Mouse (Mus musculus): ENCODE data around the gene Fbxl13. TPM values are rescaled to one million over a fixed set of nuclear protein-coding genes. Genes with fewer than 3 reads are reported as not detected.
A peak's percentile ranks its signal among the peaks of the same experiment; 100 is the strongest.

Gene Fbxl13
- polyA plus RNA-seq, 1 experiment, result not detected

DNA sequence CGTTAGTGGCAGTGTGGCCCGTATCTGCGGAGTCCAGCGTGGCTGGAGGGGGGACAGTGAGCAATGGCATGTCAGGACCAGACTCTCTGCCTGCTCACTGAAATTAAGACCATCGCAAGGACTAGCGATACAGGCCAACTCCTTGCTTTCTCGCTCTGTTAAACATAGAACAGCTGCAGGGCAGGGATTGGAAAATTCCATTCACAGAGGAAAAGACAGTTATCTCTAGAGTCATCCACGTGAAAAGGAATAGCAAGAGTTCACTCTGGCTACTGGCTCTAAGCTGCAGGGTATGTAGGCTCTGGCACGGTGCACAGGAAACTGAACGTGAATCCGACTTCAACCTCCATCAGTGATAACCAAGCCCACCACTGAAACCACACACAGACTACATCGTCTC is 29.6 kb upstream of the Fbxl13 start:
- Histone ChIP-seq H3K27ac (ENCODE audit: insufficient read depth, low read length) (no peak overlapping the region), H3K27me3 (ENCODE audit: control insufficient read depth, insufficient read depth, low read length, poor library complexity, severe bottlenecking) (no peaks in the 10 kb centered on the region), H3K36me3 (ENCODE audit: control insufficient read depth, insufficient read depth, low read length, poor library complexity, severe bottlenecking) (no peaks in the 10 kb centered on the region), H3K4me1 (ENCODE audit: control insufficient read depth, insufficient read depth, low read length) (peaks cover 3% of the 10 kb centered on the region), H3K9me3 (replicated peaks; ENCODE audit: control insufficient read depth, insufficient read depth, low read length, poor library complexity, severe bottlenecking) (no peaks in the 10 kb centered on the region), H3K4me3 (ENCODE audit: low read depth, low read length) (peak overlapping the region; percentile 25), H3K9ac (ENCODE audit: low read depth, poor library complexity, severe bottlenecking) (no peak overlapping the region)
- TF ChIP-seq CTCF (IDR thresholded peaks at IDR 0.05; ENCODE audit: low read depth, low read length) (no peak), POLR2A (IDR thresholded peaks at IDR 0.05; ENCODE audit: insufficient read depth, low read length) (no peak), EP300 (IDR thresholded peaks at IDR 0.05; ENCODE audit: insufficient read depth, low read depth, low read length) (no peak)

DNA sequence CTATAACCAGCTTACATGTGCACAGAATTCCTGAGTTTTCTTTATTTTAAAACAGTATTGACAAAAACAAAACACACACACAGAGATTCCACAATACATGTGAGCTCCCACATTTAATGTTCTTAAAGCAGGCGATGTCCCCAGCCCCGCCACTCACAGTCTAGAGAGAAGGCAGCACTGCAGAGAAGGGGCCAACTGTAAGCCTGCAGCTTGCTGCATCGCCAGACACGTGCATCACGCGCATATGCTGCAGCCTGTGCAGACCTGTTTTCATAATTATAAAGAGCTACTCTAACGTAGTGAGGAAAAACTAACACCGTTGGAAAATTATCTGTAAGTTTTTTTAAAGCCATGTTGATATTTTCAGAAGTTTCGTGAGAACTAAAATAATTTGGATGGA is 28.3 kb upstream of the Fbxl13 start:
- TF ChIP-seq CTCF (IDR thresholded peaks at IDR 0.05; ENCODE audit: low read depth, low read length) (no peak), EP300 (IDR thresholded peaks at IDR 0.05; ENCODE audit: insufficient read depth, low read depth, low read length) (no peak), POLR2A (IDR thresholded peaks at IDR 0.05; ENCODE audit: insufficient read depth, low read length) (no peak)
- H3K27me3 ChIP-seq (ENCODE audit: control insufficient read depth, insufficient read depth, low read length, poor library complexity, severe bottlenecking), result no peaks in the 10 kb centered on the region
- H3K4me1 ChIP-seq (ENCODE audit: control insufficient read depth, insufficient read depth, low read length), result peaks cover 3% of the 10 kb centered on the region
- no peak overlapping the region for H3K4me3 ChIP-seq (ENCODE audit: low read depth, low read length)
- H3K9me3 ChIP-seq (replicated peaks; ENCODE audit: control insufficient read depth, insufficient read depth, low read length, poor library complexity, severe bottlenecking), result no peaks in the 10 kb centered on the region
- H3K36me3 ChIP-seq (ENCODE audit: control insufficient read depth, insufficient read depth, low read length, poor library complexity, severe bottlenecking), result no peaks in the 10 kb centered on the region
- no peak overlapping the region for H3K27ac ChIP-seq (ENCODE audit: insufficient read depth, low read length)
- H3K9ac ChIP-seq (ENCODE audit: low read depth, poor library complexity, severe bottlenecking), result no peak overlapping the region

DNA sequence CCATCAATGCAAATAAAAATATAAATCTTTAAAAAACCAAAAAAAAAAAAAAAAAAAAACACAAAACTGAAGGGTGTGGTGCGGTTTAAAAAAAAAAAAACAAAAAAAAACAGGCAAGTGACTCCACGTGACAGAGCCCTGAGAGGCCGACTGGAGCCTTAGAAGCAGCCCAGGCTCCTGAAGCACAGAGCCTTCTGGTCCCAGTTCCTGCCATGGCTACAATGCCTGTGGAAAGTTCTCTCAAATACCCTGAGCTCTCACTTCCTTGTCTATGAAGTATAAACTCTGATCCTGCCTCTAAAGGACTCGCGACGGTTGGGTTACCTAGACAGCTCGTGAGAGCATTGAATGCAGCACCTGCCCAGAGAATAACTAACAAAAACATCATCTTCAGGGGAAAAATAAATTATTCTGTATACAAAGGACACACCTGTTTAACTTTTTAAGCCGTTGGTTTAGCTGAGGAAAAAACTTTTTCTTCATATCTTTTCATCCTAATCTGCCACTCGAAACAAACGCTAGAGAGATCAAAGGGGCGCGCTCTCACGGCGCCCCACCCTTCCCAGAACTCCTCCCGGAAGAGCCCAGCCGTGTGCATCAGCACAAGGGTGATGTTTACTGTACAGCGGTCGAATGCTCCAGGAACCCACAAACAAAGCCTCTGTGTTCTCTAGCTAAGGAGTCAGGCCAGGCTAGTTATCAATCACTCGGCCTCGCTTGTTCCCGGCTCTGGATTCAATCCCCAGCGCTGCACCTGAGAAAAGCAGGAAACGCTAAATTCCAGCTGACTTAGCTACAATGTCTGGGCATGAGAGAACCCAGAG is 27.6 kb upstream of the Fbxl13 start:
- Histone ChIP-seq H3K9me3 (replicated peaks; ENCODE audit: control insufficient read depth, insufficient read depth, low read length, poor library complexity, severe bottlenecking) (no peaks in the 10 kb centered on the region), H3K36me3 (ENCODE audit: control insufficient read depth, insufficient read depth, low read length, poor library complexity, severe bottlenecking) (no peaks in the 10 kb centered on the region), H3K4me3 (ENCODE audit: low read depth, low read length) (peak overlapping the region; percentile 43), H3K27ac (ENCODE audit: insufficient read depth, low read length) (peak overlapping the region; percentile 73), H3K27me3 (ENCODE audit: control insufficient read depth, insufficient read depth, low read length, poor library complexity, severe bottlenecking) (no peaks in the 10 kb centered on the region), H3K9ac (ENCODE audit: low read depth, poor library complexity, severe bottlenecking) (peak overlapping the region; percentile 22), H3K4me1 (ENCODE audit: control insufficient read depth, insufficient read depth, low read length) (peaks cover 3% of the 10 kb centered on the region)
- TF ChIP-seq POLR2A (IDR thresholded peaks at IDR 0.05; ENCODE audit: insufficient read depth, low read length) (no peak), EP300 (IDR thresholded peaks at IDR 0.05; ENCODE audit: insufficient read depth, low read depth, low read length) (peak; percentile 48; the same call in 1 of the 2 replicates)

DNA sequence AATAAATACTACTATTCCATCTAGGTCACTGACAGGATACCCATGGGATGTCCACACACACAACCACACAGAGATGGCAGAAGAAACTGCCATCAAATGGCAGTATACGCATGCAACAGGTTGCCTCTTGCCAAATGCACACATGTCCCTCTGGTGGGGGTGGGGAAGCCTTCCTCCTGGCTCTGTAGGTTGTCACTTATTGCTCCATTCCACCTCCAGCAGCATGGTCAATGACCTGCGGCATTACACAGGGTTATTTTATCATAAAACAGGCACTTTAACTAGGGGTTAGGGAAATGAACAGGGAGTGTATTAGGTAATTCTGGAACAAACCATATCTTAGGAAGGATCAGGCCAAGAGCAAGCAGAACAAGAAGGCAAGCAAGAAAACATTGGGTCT is 23.9 kb upstream of the Fbxl13 start:
- Histone ChIP-seq H3K9me3 (replicated peaks; ENCODE audit: control insufficient read depth, insufficient read depth, low read length, poor library complexity, severe bottlenecking) (no peaks in the 10 kb centered on the region), H3K36me3 (ENCODE audit: control insufficient read depth, insufficient read depth, low read length, poor library complexity, severe bottlenecking) (0 out of 2 replicates have a peak, but pooled peaks cover 3% of the 10 kb centered on the region), H3K4me3 (ENCODE audit: low read depth, low read length) (no peak overlapping the region), H3K27me3 (ENCODE audit: control insufficient read depth, insufficient read depth, low read length, poor library complexity, severe bottlenecking) (no peaks in the 10 kb centered on the region), H3K4me1 (ENCODE audit: control insufficient read depth, insufficient read depth, low read length) (peaks cover under 1% of the 10 kb centered on the region), H3K27ac (ENCODE audit: insufficient read depth, low read length) (no peak overlapping the region), H3K9ac (ENCODE audit: low read depth, poor library complexity, severe bottlenecking) (no peak overlapping the region)
- TF ChIP-seq EP300 (IDR thresholded peaks at IDR 0.05; ENCODE audit: insufficient read depth, low read depth, low read length) (no peak), CTCF (IDR thresholded peaks at IDR 0.05; ENCODE audit: low read depth, low read length) (no peak), POLR2A (IDR thresholded peaks at IDR 0.05; ENCODE audit: insufficient read depth, low read length) (no peak)

DNA sequence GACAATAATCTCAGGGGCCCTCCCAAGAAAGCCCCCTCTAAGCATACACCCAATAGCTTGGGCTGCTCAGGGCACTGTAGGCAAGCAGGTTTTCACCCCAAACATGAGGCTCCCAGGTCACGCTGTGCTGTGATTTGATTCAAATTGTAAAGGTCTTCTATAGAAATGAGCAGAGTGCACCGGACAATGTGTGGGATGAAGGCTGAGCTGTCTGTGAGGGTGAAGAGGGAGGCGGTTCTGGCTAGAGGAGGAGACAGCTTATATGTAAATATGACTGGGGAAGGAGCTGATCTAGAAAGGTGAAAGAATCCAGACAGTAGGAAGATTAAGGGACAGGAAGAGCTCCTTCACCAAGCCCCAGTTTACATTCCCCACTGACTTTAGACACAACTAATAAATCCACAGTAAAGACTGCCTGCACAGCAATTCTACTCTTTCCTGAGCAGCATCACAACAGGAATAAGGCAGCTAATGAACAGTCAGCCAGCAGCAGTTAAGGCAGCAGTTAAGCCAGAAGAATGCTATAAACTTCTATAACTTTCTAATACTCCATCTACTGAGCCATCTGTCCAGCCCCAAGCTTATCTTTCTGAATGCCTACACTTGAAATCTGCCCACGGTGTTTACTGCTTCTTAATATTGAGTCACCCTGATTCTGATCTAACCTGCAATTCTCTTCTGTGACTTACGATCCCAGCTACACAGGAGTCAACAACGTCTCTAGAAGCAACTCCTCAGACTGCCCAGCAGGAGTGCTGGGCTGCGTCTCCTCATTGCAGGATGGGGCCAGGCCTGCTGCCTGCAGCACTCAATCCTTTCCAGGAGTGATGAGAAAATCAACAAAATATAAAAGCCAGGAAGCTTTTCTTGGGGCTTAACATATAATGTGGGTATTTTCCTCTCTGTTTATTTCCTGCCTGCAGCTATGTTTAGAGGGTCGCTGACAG is 22.0 kb upstream of the Fbxl13 start:
- no peaks in the 10 kb centered on the region for H3K4me1 ChIP-seq (ENCODE audit: control insufficient read depth, insufficient read depth, low read length)
- H3K9me3 ChIP-seq (replicated peaks; ENCODE audit: control insufficient read depth, insufficient read depth, low read length, poor library complexity, severe bottlenecking), result no peaks in the 10 kb centered on the region
- peaks cover 9% of the 10 kb centered on the region for H3K36me3 ChIP-seq (ENCODE audit: control insufficient read depth, insufficient read depth, low read length, poor library complexity, severe bottlenecking)
- no peak overlapping the region for H3K4me3 ChIP-seq (ENCODE audit: low read depth, low read length)
- no peak overlapping the region for H3K9ac ChIP-seq (ENCODE audit: low read depth, poor library complexity, severe bottlenecking)
- no peak for TF ChIP-seq POLR2A (IDR thresholded peaks at IDR 0.05; ENCODE audit: insufficient read depth, low read length)
- H3K27me3 ChIP-seq (ENCODE audit: control insufficient read depth, insufficient read depth, low read length, poor library complexity, severe bottlenecking), result no peaks in the 10 kb centered on the region
- no peak overlapping the region for H3K27ac ChIP-seq (ENCODE audit: insufficient read depth, low read length)

DNA sequence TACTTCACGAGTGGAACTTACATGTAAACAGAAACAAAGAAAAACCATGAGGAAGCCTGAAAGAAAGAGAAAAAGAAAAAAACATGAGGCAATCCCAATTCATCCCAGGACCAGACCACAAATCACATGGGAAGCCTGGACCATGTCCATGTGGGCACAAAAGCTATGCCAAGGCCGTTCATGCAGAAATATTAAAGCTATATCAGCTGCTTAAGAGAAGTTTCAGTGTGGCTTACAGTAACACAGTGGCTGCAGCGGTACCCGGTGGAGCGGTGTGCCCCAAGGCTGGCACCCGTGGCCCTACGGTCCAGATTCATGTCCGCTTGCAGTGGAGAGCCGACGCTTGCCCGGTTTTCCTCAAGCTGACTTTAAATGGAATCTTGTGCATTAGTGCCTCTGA is 17.6 kb upstream of the Fbxl13 start:
- no peaks in the 10 kb centered on the region for H3K9me3 ChIP-seq (replicated peaks; ENCODE audit: control insufficient read depth, insufficient read depth, low read length, poor library complexity, severe bottlenecking)
- TF ChIP-seq CTCF (IDR thresholded peaks at IDR 0.05; ENCODE audit: low read depth, low read length) (no peak), EP300 (IDR thresholded peaks at IDR 0.05; ENCODE audit: insufficient read depth, low read depth, low read length) (no peak), POLR2A (IDR thresholded peaks at IDR 0.05; ENCODE audit: insufficient read depth, low read length) (no peak)
- no peak overlapping the region for H3K9ac ChIP-seq (ENCODE audit: low read depth, poor library complexity, severe bottlenecking)
- H3K27me3 ChIP-seq (ENCODE audit: control insufficient read depth, insufficient read depth, low read length, poor library complexity, severe bottlenecking), result no peaks in the 10 kb centered on the region
- peaks cover 20% of the 10 kb centered on the region for H3K36me3 ChIP-seq (ENCODE audit: control insufficient read depth, insufficient read depth, low read length, poor library complexity, severe bottlenecking)
- H3K4me3 ChIP-seq (ENCODE audit: low read depth, low read length), result no peak overlapping the region
- H3K27ac ChIP-seq (ENCODE audit: insufficient read depth, low read length), result no peak overlapping the region
- H3K4me1 ChIP-seq (ENCODE audit: control insufficient read depth, insufficient read depth, low read length), result no peaks in the 10 kb centered on the region
